Mouse (Mus musculus): Measurements from ENCODE around the gene Gpld1. TPM values are rescaled to one million over a fixed set of nuclear protein-coding genes. Genes with fewer than 3 reads are reported as not detected.

Gene Gpld1
- polyA plus RNA-seq, 1 experiment from 2014 or later = 0.87 TPM

DNA sequence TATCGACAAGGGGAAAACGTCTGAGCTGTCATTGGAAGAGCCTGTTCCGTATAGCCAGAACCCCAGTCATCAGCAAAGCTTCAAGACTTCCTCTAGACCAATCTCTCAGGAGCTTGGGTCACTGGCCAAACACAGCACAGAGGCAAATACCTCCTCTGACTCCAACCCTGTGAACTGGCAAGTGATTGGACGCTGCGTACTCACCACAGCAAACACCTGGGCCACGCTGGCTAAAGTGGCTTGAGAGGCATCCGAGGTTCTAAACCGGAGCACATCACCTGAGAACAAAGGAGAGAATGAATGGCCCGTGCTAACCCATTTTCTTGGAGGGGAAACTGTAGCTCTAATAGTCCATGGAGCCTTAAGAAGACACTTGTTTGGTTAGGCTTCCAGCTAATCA, 75.4 kb downstream of the Gpld1 start:
- Histone ChIP-seq H3K4me1 (replicated peaks; ENCODE audit: control insufficient read depth, insufficient read depth, low read length) (no peaks in the 10 kb centered on the region; the same call in 1 of the 2 replicates), H3K4me2 (ENCODE audit: low read depth, low read length, severe bottlenecking) (no peak overlapping the region), H3K27me3 (ENCODE audit: control insufficient read depth, insufficient read depth, low read length) (no peaks in the 10 kb centered on the region), H3K27ac (ENCODE audit: low read depth, low read length) (no peak overlapping the region), H3K4me3 (ENCODE audit: low read depth, low read length) (no peak overlapping the region), H3K36me3 (ENCODE audit: control insufficient read depth, insufficient read depth, low read length) (no peaks in the 10 kb centered on the region), H3K9ac (ENCODE audit: low read length) (no peak overlapping the region), H3K9me3 (ENCODE audit: control insufficient read depth, low read length) (no peaks in the 10 kb centered on the region)
- WGBS = 91% methylated on average over 9 of the region's 9 CpGs
- DNase-seq (ENCODE audit: low spot score) (peak; percentile 47), ATAC-seq (replicated peaks; ENCODE audit: low FRiP score) (no peak)

GRCm38 (mm10) chr13:25019793-25020539, 77.0 kb downstream of the Gpld1 start, which contains the start of gene Mrs2:
Gene Mrs2 (minus strand): TSS chr13:25020379.
- no peaks in the 10 kb centered on the region for H3K27me3 ChIP-seq (ENCODE audit: control insufficient read depth, insufficient read depth, low read length)
- H3K36me3 ChIP-seq (ENCODE audit: control insufficient read depth, insufficient read depth, low read length) = no peaks in the 10 kb centered on the region
- H3K4me2 ChIP-seq (ENCODE audit: low read depth, low read length, severe bottlenecking) = peak within 1 kb of the TSS; percentile 87
- H3K9ac ChIP-seq (ENCODE audit: low read length) = peak within 1 kb of the TSS; percentile 90
- 0 out of 2 replicates have a peak within 1 kb of the TSS, but pooled peaks have one; percentile 31 for H3K27ac ChIP-seq (ENCODE audit: low read depth, low read length)
- H3K9me3 ChIP-seq (ENCODE audit: control insufficient read depth, low read length) = no peaks in the 10 kb centered on the region
- under 1% methylated on average over 80 of the region's 84 CpGs for WGBS
- peak within 1 kb of the TSS; percentile 85 for H3K4me3 ChIP-seq (ENCODE audit: low read depth, low read length)
- peak; percentile 93 for DNase-seq (ENCODE audit: low spot score)
- ATAC-seq (replicated peaks; ENCODE audit: low FRiP score) = peak; percentile 96
- H3K4me1 ChIP-seq (replicated peaks; ENCODE audit: control insufficient read depth, insufficient read depth, low read length) = no peaks in the 10 kb centered on the region; the same call in 1 of the 2 replicates

DNA sequence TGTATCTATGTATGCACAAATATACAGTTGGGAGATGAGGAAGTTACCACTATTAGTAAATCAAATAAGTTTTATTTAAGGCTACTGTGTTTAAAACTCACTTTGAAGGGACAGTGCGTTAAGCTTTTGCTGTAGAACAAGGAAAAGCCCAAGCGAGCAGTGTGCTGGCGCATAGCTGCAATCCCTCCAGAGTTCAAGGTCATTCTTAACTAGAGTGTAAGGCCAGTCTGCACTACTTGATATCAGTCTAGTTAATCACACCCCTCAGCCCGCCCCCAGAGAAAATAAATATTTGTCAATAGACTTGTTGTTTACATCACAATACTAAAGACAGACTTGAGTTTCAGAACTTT, 77.6 kb downstream of the Gpld1 start:
- Histone ChIP-seq H3K9me3 (ENCODE audit: control insufficient read depth, low read length) (no peaks in the 10 kb centered on the region), H3K4me1 (replicated peaks; ENCODE audit: control insufficient read depth, insufficient read depth, low read length) (no peaks in the 10 kb centered on the region; the same call in 1 of the 2 replicates), H3K27me3 (ENCODE audit: control insufficient read depth, insufficient read depth, low read length) (no peaks in the 10 kb centered on the region), H3K4me2 (ENCODE audit: low read depth, low read length, severe bottlenecking) (peak overlapping the region; percentile 87), H3K27ac (ENCODE audit: low read depth, low read length) (no peak overlapping the region), H3K9ac (ENCODE audit: low read length) (peak overlapping the region; percentile 90), H3K4me3 (ENCODE audit: low read depth, low read length) (peak overlapping the region; percentile 85), H3K36me3 (ENCODE audit: control insufficient read depth, insufficient read depth, low read length) (no peaks in the 10 kb centered on the region)
- DNase-seq (ENCODE audit: low spot score) (no peak), ATAC-seq (replicated peaks; ENCODE audit: low FRiP score) (peak; percentile 32; the same call in 1 of the 2 replicates)
- 49% methylated on average over 4 of the region's 4 CpGs for WGBS

DNA sequence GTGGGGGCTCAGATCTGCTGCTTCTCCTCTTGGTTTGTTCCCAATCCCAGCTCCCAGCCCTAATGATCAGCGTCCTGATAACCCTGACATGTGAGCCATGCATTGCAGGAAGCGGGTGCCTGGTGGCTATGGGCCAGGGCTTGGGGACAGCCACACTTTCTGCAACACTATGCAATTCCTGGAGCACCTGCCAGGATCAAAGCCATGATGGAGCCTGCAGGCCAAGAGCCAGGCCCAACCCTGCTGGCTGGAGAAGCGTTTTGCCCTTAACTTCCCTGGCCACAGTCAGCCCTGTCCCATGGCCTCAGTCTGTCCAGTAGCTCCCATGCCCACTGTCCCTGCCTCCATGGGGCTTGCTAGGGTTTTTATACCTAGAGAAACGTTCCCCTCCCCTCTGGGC, 79.4 kb downstream of the Gpld1 start:
- ATAC-seq (replicated peaks; ENCODE audit: low FRiP score) = no peak
- no peaks in the 10 kb centered on the region; the same call in 1 of the 2 replicates for H3K4me1 ChIP-seq (replicated peaks; ENCODE audit: control insufficient read depth, insufficient read depth, low read length)

GRCm38 (mm10) chr13:25023129-25023528, 80.2 kb downstream of the Gpld1 start:
- 72% methylated on average over 3 of the region's 3 CpGs for WGBS
- ATAC-seq (replicated peaks; ENCODE audit: low FRiP score) = no peak
- no peak overlapping the region for H3K4me2 ChIP-seq (ENCODE audit: low read depth, low read length, severe bottlenecking)

More for the DNA sequence above, 79.4 kb downstream of the Gpld1 start:
- WGBS = 69% methylated on average over 4 of the region's 4 CpGs
- H3K27ac ChIP-seq (ENCODE audit: low read depth, low read length) = no peak overlapping the region
- H3K4me3 ChIP-seq (ENCODE audit: low read depth, low read length) = no peak overlapping the region
- H3K9me3 ChIP-seq (ENCODE audit: control insufficient read depth, low read length) = no peaks in the 10 kb centered on the region
- peak; percentile 33 for DNase-seq (ENCODE audit: low spot score)
- no peaks in the 10 kb centered on the region for H3K36me3 ChIP-seq (ENCODE audit: control insufficient read depth, insufficient read depth, low read length)
- no peaks in the 10 kb centered on the region for H3K27me3 ChIP-seq (ENCODE audit: control insufficient read depth, insufficient read depth, low read length)
- no peak overlapping the region for H3K9ac ChIP-seq (ENCODE audit: low read length)
- no peak overlapping the region for H3K4me2 ChIP-seq (ENCODE audit: low read depth, low read length, severe bottlenecking)

GRCm38 (mm10) chr13:25024655-25025054, 81.7 kb downstream of the Gpld1 start:
- DNase-seq (ENCODE audit: low spot score) = peak; percentile 53
- ATAC-seq (replicated peaks; ENCODE audit: low FRiP score) = no peak
- Histone ChIP-seq H3K9ac (ENCODE audit: low read length) (no peak overlapping the region), H3K27ac (ENCODE audit: low read depth, low read length) (no peak overlapping the region), H3K4me2 (ENCODE audit: low read depth, low read length, severe bottlenecking) (no peak overlapping the region), H3K9me3 (ENCODE audit: control insufficient read depth, low read length) (no peaks in the 10 kb centered on the region), H3K36me3 (ENCODE audit: control insufficient read depth, insufficient read depth, low read length) (no peaks in the 10 kb centered on the region), H3K4me3 (ENCODE audit: low read depth, low read length) (no peak overlapping the region), H3K27me3 (ENCODE audit: control insufficient read depth, insufficient read depth, low read length) (no peaks in the 10 kb centered on the region), H3K4me1 (replicated peaks; ENCODE audit: control insufficient read depth, insufficient read depth, low read length) (no peaks in the 10 kb centered on the region)
- WGBS = 49% methylated on average over 2 of the region's 2 CpGs

More at GRCm38 (mm10) chr13:25023129-25023528, 80.2 kb downstream of the Gpld1 start:
- H3K36me3 ChIP-seq (ENCODE audit: control insufficient read depth, insufficient read depth, low read length) = no peaks in the 10 kb centered on the region
- H3K4me3 ChIP-seq (ENCODE audit: low read depth, low read length) = no peak overlapping the region
- H3K4me1 ChIP-seq (replicated peaks; ENCODE audit: control insufficient read depth, insufficient read depth, low read length) = no peaks in the 10 kb centered on the region; the same call in 1 of the 2 replicates
- no peak overlapping the region for H3K27ac ChIP-seq (ENCODE audit: low read depth, low read length)
- H3K27me3 ChIP-seq (ENCODE audit: control insufficient read depth, insufficient read depth, low read length) = no peaks in the 10 kb centered on the region
- DNase-seq (ENCODE audit: low spot score) = no peak
- no peaks in the 10 kb centered on the region for H3K9me3 ChIP-seq (ENCODE audit: control insufficient read depth, low read length)
- no peak overlapping the region for H3K9ac ChIP-seq (ENCODE audit: low read length)

DNA sequence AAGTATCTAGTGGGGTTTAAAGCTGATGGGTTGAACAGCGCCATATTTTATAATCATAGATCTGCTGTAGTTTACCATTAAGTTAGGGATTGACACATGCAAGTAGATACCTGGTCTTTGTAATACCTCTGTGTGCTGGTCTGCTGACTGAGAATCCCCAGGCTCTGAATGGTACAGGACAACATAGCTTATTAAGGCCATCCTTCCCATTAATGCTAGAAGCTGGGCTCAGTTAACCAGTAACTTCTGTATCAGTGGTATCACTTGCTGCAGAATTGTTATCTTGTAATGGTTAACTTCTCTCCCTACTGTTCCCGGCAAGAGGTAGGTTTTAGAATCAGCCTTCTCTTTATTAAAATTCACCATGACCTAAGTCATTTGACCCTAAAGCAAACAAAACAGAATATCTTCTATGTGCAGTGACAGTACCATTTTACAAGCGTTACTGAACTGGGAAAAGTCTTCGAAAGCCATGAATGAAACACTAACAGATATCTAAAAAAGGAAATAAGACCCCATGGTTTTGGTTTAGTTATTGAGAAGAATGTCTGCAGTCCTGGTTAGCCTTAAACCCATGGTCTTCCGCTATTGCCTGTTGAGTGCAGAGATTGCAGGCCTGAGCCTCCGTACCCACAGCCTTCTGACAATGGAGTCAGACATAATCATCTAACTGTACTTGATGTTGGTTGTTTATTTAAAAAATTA, 83.6 kb downstream of the Gpld1 start:
- DNase-seq (ENCODE audit: low spot score) (no peak), ATAC-seq (replicated peaks; ENCODE audit: low FRiP score) (no peak)
- Histone ChIP-seq H3K4me3 (ENCODE audit: low read depth, low read length) (no peak overlapping the region), H3K27ac (ENCODE audit: low read depth, low read length) (no peak overlapping the region), H3K9ac (ENCODE audit: low read length) (no peak overlapping the region), H3K27me3 (ENCODE audit: control insufficient read depth, insufficient read depth, low read length) (no peaks in the 10 kb centered on the region), H3K4me2 (ENCODE audit: low read depth, low read length, severe bottlenecking) (no peak overlapping the region), H3K9me3 (ENCODE audit: control insufficient read depth, low read length) (no peaks in the 10 kb centered on the region), H3K36me3 (ENCODE audit: control insufficient read depth, insufficient read depth, low read length) (no peaks in the 10 kb centered on the region), H3K4me1 (replicated peaks; ENCODE audit: control insufficient read depth, insufficient read depth, low read length) (no peaks in the 10 kb centered on the region)
- WGBS = 95% methylated on average over 6 of the region's 6 CpGs

- WGBS = 83% methylated on average over 3 of the region's 3 CpGs
- DNase-seq (ENCODE audit: low spot score) (no peak), ATAC-seq (replicated peaks; ENCODE audit: low FRiP score) (no peak)
- no peaks in the 10 kb centered on the region for H3K4me1 ChIP-seq (replicated peaks; ENCODE audit: control insufficient read depth, insufficient read depth, low read length)
- H3K4me2 ChIP-seq (ENCODE audit: low read depth, low read length, severe bottlenecking) = no peak overlapping the region
- H3K9ac ChIP-seq (ENCODE audit: low read length) = no peak overlapping the region
- no peaks in the 10 kb centered on the region for H3K27me3 ChIP-seq (ENCODE audit: control insufficient read depth, insufficient read depth, low read length)
- H3K36me3 ChIP-seq (ENCODE audit: control insufficient read depth, insufficient read depth, low read length) = no peaks in the 10 kb centered on the region
- no peak overlapping the region for H3K27ac ChIP-seq (ENCODE audit: low read depth, low read length)
- H3K4me3 ChIP-seq (ENCODE audit: low read depth, low read length) = no peak overlapping the region
- H3K9me3 ChIP-seq (ENCODE audit: control insufficient read depth, low read length) = no peaks in the 10 kb centered on the region
Observed at GRCm38 (mm10) chr13:25027114-25027425, 84.1 kb downstream of the Gpld1 start.

Data from forebrain, embryonic 11.5 days (tissue).